Mouse (Mus musculus) ovary, postnatal 36 days (tissue): ENCODE data around the gene Crcp.

Experiments used
- DNase-seq: peaks from one replicate; pipeline ENCODE4 v3.0.0; 2022; ENCODE audit warnings: low spot score, mixed read lengths

Crcp gene

GRCm38 (mm10) chr5:130056303-130056702, 27.2 kb downstream of the Crcp start:
- DNase-seq: no peak

- no peak for DNase-seq
Measured at GRCm38 (mm10) chr5:130059413-130060328, 30.6 kb downstream of the Crcp start.

GRCm38 (mm10) chr5:130060329-130060665, 31.2 kb downstream of the Crcp start:
- DNase-seq: no peak

- DNase-seq: no peak
Measured at GRCm38 (mm10) chr5:130062096-130062495, 33.0 kb downstream of the Crcp start.

- DNase-seq: no peak
Measured at GRCm38 (mm10) chr5:130063760-130064159, 34.7 kb downstream of the Crcp start.

GRCm38 (mm10) chr5:130065579-130065978, 36.5 kb downstream of the Crcp start:
- DNase-seq: no peak

- no peak for DNase-seq
Measured at GRCm38 (mm10) chr5:130067841-130068264, 38.8 kb downstream of the Crcp start.

GRCm38 (mm10) chr5:130073026-130073425, 43.9 kb downstream of the Crcp start, which contains the start of gene Tpst1:
Gene Tpst1, plus strand, starts transcription at chr5:130073326.
- no peak for DNase-seq

- no peak for DNase-seq
Measured at GRCm38 (mm10) chr5:130074491-130074890, 45.4 kb downstream of the Crcp start.

- no peak for DNase-seq
Measured at GRCm38 (mm10) chr5:130076396-130076795, 47.3 kb downstream of the Crcp start.

GRCm38 (mm10) chr5:130078096-130078833, 49.2 kb downstream of the Crcp start:
- no peak for DNase-seq

- DNase-seq: no peak
Measured at GRCm38 (mm10) chr5:130078834-130079156, 49.7 kb downstream of the Crcp start.

GRCm38 (mm10) chr5:130079202-130080050, 50.3 kb downstream of the Crcp start:
- peak; percentile 97 for DNase-seq

- DNase-seq: no peak
Measured at GRCm38 (mm10) chr5:130080051-130080681, 51.1 kb downstream of the Crcp start.

GRCm38 (mm10) chr5:130081181-130081881, 52.2 kb downstream of the Crcp start:
- no peak for DNase-seq

- no peak for DNase-seq
Measured at GRCm38 (mm10) chr5:130082431-130082830, 53.3 kb downstream of the Crcp start.

- no peak for DNase-seq
Measured at GRCm38 (mm10) chr5:130084271-130084670, 55.2 kb downstream of the Crcp start.

- no peak for DNase-seq
Measured at GRCm38 (mm10) chr5:130088008-130088407, 58.9 kb downstream of the Crcp start.

GRCm38 (mm10) chr5:130088612-130089011, 59.5 kb downstream of the Crcp start:
- no peak for DNase-seq

- no peak for DNase-seq
Measured at GRCm38 (mm10) chr5:130089177-130089576, 60.1 kb downstream of the Crcp start.
